In genomic region chr12:66499258-66499657, GRCm38 (mm10) we compare ENCODE assay signal across 9 mouse cellular contexts.
"Had no signal": no experiment of that assay in that cellular context is flagged by ENCODE, and none has a peak within 500 bp of the region (broad histone marks: within the 10 kb centered on the region; RNA-seq: fewer than 3 reads in every experiment).

No protein-coding gene starts in this region.

- H3K4me2 ChIP-seq: limb, embryonic 12.5 days; liver, embryonic 12.5 days; midbrain, embryonic 13.5 days; neural tube, embryonic 12.5 days had no signal

- H3K4me1 ChIP-seq: limb, embryonic 12.5 days; liver, embryonic 12.5 days; midbrain, embryonic 13.5 days; neural tube, embryonic 12.5 days had no signal

- H3K27ac ChIP-seq: limb, embryonic 12.5 days; liver, embryonic 12.5 days; midbrain, embryonic 13.5 days; neural tube, embryonic 12.5 days; stomach, postnatal 0 days had no signal

- H3K9ac ChIP-seq: limb, embryonic 12.5 days; liver, embryonic 12.5 days; midbrain, embryonic 13.5 days; neural tube, embryonic 12.5 days had no signal

- H3K9me3 ChIP-seq: limb, embryonic 12.5 days; liver, embryonic 12.5 days; midbrain, embryonic 13.5 days; neural tube, embryonic 12.5 days had no signal

- H3K27me3 ChIP-seq: limb, embryonic 12.5 days; liver, embryonic 12.5 days; midbrain, embryonic 13.5 days; neural tube, embryonic 12.5 days had no signal

- H3K36me3 ChIP-seq: limb, embryonic 12.5 days; liver, embryonic 12.5 days; midbrain, embryonic 13.5 days; neural tube, embryonic 12.5 days had no signal

- H3K4me3 ChIP-seq: limb, embryonic 12.5 days; liver, embryonic 12.5 days; midbrain, embryonic 13.5 days; neural tube, embryonic 12.5 days had no signal

- DNase-seq: kidney, postnatal 14 days; thymus, postnatal 4 days had no signal

- ATAC-seq: inflammation-experienced regulatory T-cells, adult 6 months; intestine, postnatal 0 days; liver, embryonic 12.5 days; midbrain, embryonic 13.5 days had no signal
